Mouse (Mus musculus): ENCODE measurements at regions not wholly inside any gene's neighbourhood (a gene's known extent, or its start where the extent isn't known, plus 50 kb on each side); places are given as distances from the start of the nearest gene placed in this dataset.
A peak's percentile ranks its signal among the peaks of the same experiment; 100 is the strongest.

GRCm38 (mm10) chr14:32735356-32735755 lies 50.3 kb upstream of the 3425401B19Rik start:
- DNase-seq: peak; percentile 71 to 74
- intact Hi-C loops (cut with DNase I): no loop called here
